Mouse (Mus musculus) embryonic facial prominence, embryonic 11.5 days (tissue): ENCODE measurements around the gene Rfx3. TPM values are rescaled to one million over a fixed set of nuclear protein-coding genes. Genes with fewer than 3 reads are reported as not detected.
A peak's percentile ranks its signal among the peaks of the same experiment; 100 is the strongest.

ENCODE experiments used
- ATAC-seq: fragments of 200-750 bp; cut with Nextera tagmentation; replicated peaks from 2 replicates; pipeline ENCODE4 v1.8.0; 2017; ENCODE audit warnings: low read depth; ENCODE audit not compliant: insufficient number of reproducible peaks, low FRiP score, low TSS enrichment
- DNase-seq: peaks from one replicate; pipeline ENCODE4 v3.0.0-alpha.2; 2015; ENCODE audit warnings: low spot score
- H3K27ac ChIP-seq: fragments of 300-500 bp; sonication (generic); replicated peaks from 2 replicates; pipeline ENCODE4 v1.5.1; 2014; ENCODE audit warnings: mild to moderate bottlenecking, low read depth, low read length, control low read depth
- H3K27me3 ChIP-seq: fragments of 300-500 bp; sonication (generic); 2 replicates; pipeline ENCODE4 v1.6.1; 2014; ENCODE audit warnings: mild to moderate bottlenecking, low read length, moderate library complexity, mixed read lengths; ENCODE audit not compliant: control insufficient read depth, insufficient read depth
- H3K36me3 ChIP-seq: fragments of 300-500 bp; sonication (generic); replicated peaks from 2 replicates; pipeline ENCODE4 v1.6.1; 2014; ENCODE audit warnings: low read depth, mild to moderate bottlenecking, low read length, moderate library complexity, mixed read lengths; ENCODE audit not compliant: control insufficient read depth, insufficient read depth
- H3K4me1 ChIP-seq: fragments of 300-500 bp; sonication (generic); 2 replicates; pipeline ENCODE4 v1.6.1; 2014; ENCODE audit warnings: low read length, mixed read lengths; ENCODE audit not compliant: control insufficient read depth, insufficient read depth
- H3K4me2 ChIP-seq: fragments of 300-500 bp; sonication (generic); 2 replicates; pipeline ENCODE4 v1.6.1; 2014; ENCODE audit warnings: low read depth, mild to moderate bottlenecking, control low read depth, low read length, moderate library complexity
- H3K4me3 ChIP-seq: fragments of 300-500 bp; sonication (generic); 2 replicates; pipeline ENCODE4 v1.5.1; 2014; ENCODE audit warnings: low read depth, low read length, control low read depth
- H3K9ac ChIP-seq: fragments of 300-500 bp; sonication (generic); replicated peaks from 2 replicates; pipeline ENCODE4 v1.6.1; 2014; ENCODE audit warnings: mild to moderate bottlenecking, control low read depth, low read length
- H3K9me3 ChIP-seq: fragments of 300-500 bp; sonication (generic); replicated peaks from 2 replicates; pipeline ENCODE4 v1.6.1; 2016; ENCODE audit warnings: mild to moderate bottlenecking, low read length, inconsistent platforms, mixed read lengths; ENCODE audit not compliant: control insufficient read depth
- WGBS: fragments of 180-500 bp; shearing (Covaris S2); extraction: QIAGEN DNeasy Blood & Tissue Kit; methylation state at CpG from one replicate; pipeline ENCODE4 v1.1.7; 2014; 5-methylcytosine and 5-hydroxymethylcytosine counted together
- polyA plus RNA-seq: library from polyadenylated mRNA; unstranded; fragments of >200 nt; fragmentation: Nextera tagmentation; extraction: Ambion mirVana; gene quantifications from 2 replicates; pipeline ENCODE4 v1.2.1, GENCODE M21; 2014

Gene Rfx3
- polyA plus RNA-seq, 1 experiment from 2014 or later, result 16.6 TPM

DNA sequence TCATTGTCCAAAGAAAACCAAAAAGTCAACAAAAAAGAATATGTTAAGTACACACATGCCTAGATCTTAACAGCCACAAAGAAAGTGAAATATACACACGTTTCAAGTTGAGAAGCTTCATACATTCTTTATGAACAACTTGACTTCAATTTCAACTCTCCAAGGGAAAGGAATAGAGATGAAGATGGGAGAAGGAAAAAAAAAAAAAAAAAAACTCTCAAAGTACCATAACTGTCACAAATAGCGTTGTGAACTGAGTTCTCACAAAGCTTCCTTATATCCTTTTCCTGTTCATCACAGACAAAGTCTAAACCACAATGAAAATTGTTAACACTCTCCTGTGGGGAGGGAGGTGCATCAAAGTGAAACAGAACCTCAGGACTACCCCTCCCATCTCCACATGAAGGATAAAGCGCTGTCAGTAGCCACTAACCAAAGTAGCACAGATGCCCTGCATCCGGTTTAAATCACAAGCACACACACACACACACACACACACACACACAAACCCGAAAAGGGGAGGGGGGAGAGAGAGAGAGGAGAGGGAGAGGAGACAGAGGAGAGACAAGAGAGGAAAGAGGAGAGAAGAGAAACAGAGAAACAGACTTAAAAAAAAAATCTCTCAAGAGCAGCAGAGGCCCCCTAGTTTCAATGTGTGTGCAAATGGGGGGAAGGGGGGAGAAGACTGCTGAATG is 1.2 kb downstream of the Rfx3 start:
- no peak for ATAC-seq
- H3K36me3 ChIP-seq, result no peaks in the 10 kb centered on the region
- peak overlapping the region; percentile 85 for H3K4me3 ChIP-seq
- no peaks in the 10 kb centered on the region for H3K4me1 ChIP-seq
- H3K9ac ChIP-seq, result peak overlapping the region; percentile 92
- DNase-seq, result peak; percentile 71
- WGBS, result under 1% methylated on average over 5 of the region's 5 CpGs
- H3K4me2 ChIP-seq, result peak overlapping the region; percentile 45
- H3K9me3 ChIP-seq, result no peaks in the 10 kb centered on the region
- H3K27me3 ChIP-seq, result no peaks in the 10 kb centered on the region
- peak overlapping the region; percentile 99; the same call in 1 of the 2 replicates for H3K27ac ChIP-seq

DNA sequence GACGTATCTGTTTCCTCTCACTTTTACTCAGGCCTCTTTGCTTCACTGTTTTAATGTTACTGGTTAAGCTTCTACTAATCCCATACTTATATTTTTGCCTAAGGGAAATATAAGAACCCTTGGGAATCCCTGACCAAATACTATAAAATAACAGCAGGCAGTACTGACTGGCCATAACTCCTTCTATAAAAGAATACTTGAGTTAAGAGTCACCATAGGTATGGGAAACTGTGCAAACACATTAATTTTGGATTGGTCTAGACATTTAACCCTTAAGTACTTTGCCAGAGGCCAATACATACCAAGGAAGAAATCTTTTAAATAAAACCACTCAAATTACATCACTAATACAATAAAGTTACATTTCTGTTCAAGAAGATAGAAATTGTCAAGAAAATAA is 6.8 kb downstream of the Rfx3 start:
- ATAC-seq, result no peak
- Histone ChIP-seq H3K4me1 (no peaks in the 10 kb centered on the region), H3K9me3 (no peaks in the 10 kb centered on the region), H3K36me3 (no peaks in the 10 kb centered on the region), H3K4me2 (no peak overlapping the region), H3K27me3 (no peaks in the 10 kb centered on the region), H3K27ac (no peak overlapping the region), H3K4me3 (no peak overlapping the region), H3K9ac (no peak overlapping the region)
- 52% methylated on average over 1 of the region's 1 CpGs for WGBS
- no peak for DNase-seq

DNA sequence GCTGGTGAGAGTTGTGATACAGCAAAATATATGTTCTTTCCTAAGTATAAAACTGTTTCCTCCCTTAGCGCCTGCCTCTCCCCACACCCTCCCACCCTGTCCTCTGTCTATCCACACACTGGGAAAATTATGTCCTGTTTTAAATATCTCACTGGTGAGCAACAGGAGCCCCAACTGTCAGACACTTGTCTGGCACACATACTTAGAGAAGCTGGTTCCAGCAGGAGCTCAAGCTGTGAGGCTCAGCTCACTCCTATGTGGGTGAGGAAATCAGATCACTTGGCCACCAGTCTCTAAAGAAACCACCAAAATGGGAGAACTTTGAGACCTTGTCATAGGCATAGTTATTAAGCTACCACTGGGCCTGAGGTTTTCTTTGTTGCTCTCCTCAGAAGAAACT is 7.5 kb downstream of the Rfx3 start:
- no peaks in the 10 kb centered on the region for H3K36me3 ChIP-seq
- H3K9ac ChIP-seq, result no peak overlapping the region
- no peaks in the 10 kb centered on the region for H3K27me3 ChIP-seq
- ATAC-seq (no peak), DNase-seq (no peak)
- WGBS, result 84% methylated on average over 1 of the region's 1 CpGs
- no peak overlapping the region for H3K27ac ChIP-seq
- H3K4me3 ChIP-seq, result no peak overlapping the region
- no peak overlapping the region for H3K4me2 ChIP-seq
- H3K9me3 ChIP-seq, result no peaks in the 10 kb centered on the region
- no peaks in the 10 kb centered on the region for H3K4me1 ChIP-seq

GRCm38 (mm10) chr19:28002708-28003107 is 8.3 kb downstream of the Rfx3 start:
- H3K9me3 ChIP-seq, result no peaks in the 10 kb centered on the region
- no peak for DNase-seq
- no peak overlapping the region for H3K27ac ChIP-seq
- no peak overlapping the region for H3K4me2 ChIP-seq
- no peaks in the 10 kb centered on the region for H3K36me3 ChIP-seq
- H3K4me3 ChIP-seq, result no peak overlapping the region
- 84% methylated on average over 3 of the region's 3 CpGs for WGBS
- H3K27me3 ChIP-seq, result no peaks in the 10 kb centered on the region
- no peak for ATAC-seq
- H3K4me1 ChIP-seq, result no peaks in the 10 kb centered on the region
- H3K9ac ChIP-seq, result no peak overlapping the region

- 89% methylated on average over 7 of the region's 7 CpGs for WGBS
- Histone ChIP-seq H3K27me3 (no peaks in the 10 kb centered on the region), H3K9ac (no peak overlapping the region), H3K4me1 (no peaks in the 10 kb centered on the region), H3K27ac (no peak overlapping the region), H3K9me3 (no peaks in the 10 kb centered on the region), H3K4me2 (no peak overlapping the region), H3K36me3 (no peaks in the 10 kb centered on the region), H3K4me3 (no peak overlapping the region)
- ATAC-seq (no peak), DNase-seq (no peak)
Observed at GRCm38 (mm10) chr19:27992800-27993199, 18.2 kb downstream of the Rfx3 start.

GRCm38 (mm10) chr19:27988746-27989145 is 22.2 kb downstream of the Rfx3 start:
- H3K9me3 ChIP-seq, result no peaks in the 10 kb centered on the region
- H3K4me1 ChIP-seq, result no peaks in the 10 kb centered on the region
- ATAC-seq (no peak), DNase-seq (peak; percentile 30)
- no peaks in the 10 kb centered on the region for H3K36me3 ChIP-seq
- WGBS, result 59% methylated on average over 3 of the region's 3 CpGs
- no peak overlapping the region for H3K27ac ChIP-seq
- no peak overlapping the region for H3K4me2 ChIP-seq
- no peak overlapping the region for H3K4me3 ChIP-seq
- H3K27me3 ChIP-seq, result no peaks in the 10 kb centered on the region
- H3K9ac ChIP-seq, result no peak overlapping the region

DNA sequence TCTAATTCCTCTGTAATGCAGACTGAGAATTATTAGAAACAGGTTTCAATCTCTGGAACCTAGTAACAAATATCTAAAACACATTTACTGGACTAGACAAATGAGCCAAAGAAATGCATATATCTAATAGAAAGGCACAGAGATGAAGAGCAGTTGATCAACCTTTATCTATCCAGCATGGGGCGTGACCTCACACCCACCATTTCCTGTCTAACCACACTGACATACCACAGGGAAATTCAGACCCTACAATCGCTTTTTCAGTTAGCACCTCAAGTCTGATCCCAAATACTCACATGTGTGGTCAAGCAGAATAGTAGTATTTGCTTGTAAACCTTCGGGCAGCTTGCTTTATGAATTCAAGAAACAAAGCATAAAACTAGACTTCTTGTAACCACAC is 43.4 kb downstream of the Rfx3 start:
- Histone ChIP-seq H3K27ac (no peak overlapping the region), H3K4me2 (no peak overlapping the region), H3K36me3 (no peaks in the 10 kb centered on the region), H3K4me1 (no peaks in the 10 kb centered on the region), H3K9me3 (no peaks in the 10 kb centered on the region), H3K27me3 (no peaks in the 10 kb centered on the region), H3K4me3 (no peak overlapping the region), H3K9ac (no peak overlapping the region)
- ATAC-seq (no peak), DNase-seq (no peak)
- WGBS, result 86% methylated on average over 3 of the region's 3 CpGs

DNA sequence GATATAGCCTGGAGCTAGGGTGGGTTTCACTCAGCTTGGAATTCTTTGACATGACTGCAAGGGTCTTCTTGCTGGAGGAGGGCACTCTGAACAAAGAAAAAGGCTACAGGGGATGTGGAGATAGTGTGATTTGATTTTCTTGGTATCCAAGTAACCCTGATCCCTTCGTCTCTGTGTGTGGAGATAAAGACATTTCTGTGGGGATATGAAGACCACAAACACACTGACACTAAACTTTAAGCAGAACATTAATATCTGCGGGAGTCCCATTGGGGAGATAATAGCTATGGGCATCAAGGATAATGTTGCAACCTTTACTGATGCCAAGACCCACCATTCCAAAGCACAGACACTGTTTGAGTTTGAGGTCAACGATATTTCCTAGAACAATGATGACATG is 49.7 kb downstream of the Rfx3 start:
- no peak for DNase-seq
- Histone ChIP-seq H3K4me1 (no peaks in the 10 kb centered on the region), H3K9me3 (no peaks in the 10 kb centered on the region), H3K36me3 (no peaks in the 10 kb centered on the region), H3K9ac (no peak overlapping the region), H3K27ac (no peak overlapping the region), H3K4me2 (no peak overlapping the region), H3K4me3 (no peak overlapping the region), H3K27me3 (no peaks in the 10 kb centered on the region)
- ATAC-seq, result no peak
- WGBS, result 94% methylated on average over 3 of the region's 3 CpGs
